19 mouse cellular contexts compared by ENCODE assay signal in the genomic region with DNA sequence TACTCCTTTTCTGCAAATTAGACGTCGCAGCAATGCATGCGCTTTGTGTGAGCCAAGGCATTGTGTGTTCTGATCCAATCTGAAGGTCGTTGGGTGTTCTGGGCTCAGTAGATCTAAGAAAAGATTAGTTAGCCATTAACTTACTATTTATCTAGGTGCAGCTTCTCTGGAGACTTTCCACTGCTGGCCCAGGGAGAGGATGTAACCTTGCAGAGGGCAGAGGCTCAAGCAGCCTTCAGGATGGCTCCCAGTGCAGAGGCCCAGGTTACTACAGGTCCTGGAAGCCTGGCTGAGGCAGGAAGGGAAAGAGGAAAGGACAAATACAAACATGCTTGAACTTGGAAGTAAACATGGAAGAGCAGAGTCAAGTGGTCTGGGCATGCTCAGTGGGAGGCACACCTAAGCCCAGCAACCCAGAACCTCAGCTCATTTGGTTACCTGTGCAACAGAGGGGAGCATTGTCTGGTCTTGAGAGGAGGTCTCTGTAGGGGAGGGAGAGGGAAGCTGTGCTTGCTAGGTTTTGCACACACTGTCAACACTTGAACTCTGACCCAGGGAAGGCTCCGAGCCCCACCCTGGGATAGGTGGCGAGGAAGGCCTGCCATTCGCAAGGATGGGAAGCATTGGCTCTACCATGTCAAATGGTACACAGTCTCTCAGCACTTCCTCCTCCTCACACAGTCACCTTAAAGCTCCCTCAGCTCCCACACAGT. TPM values are rescaled to one million over a fixed set of nuclear protein-coding genes. Genes with fewer than 3 reads are reported as not detected.
DNase-seq lines count a peak whose midpoint lies in the region; ATAC-seq and TF ChIP-seq lines count a peak whose summit lies in the region.
"Had no signal": no experiment of that assay in that cellular context is flagged by ENCODE, and none has a peak within 500 bp of the region (broad histone marks: within the 10 kb centered on the region; RNA-seq: fewer than 3 reads in every experiment).

No protein-coding gene starts in this region.

- no peaks in the 10 kb centered on the region for H3K36me3 ChIP-seq in neural tube, embryonic 11.5 days (ENCODE audit: control insufficient read depth, insufficient read depth, low read length)
- H3K36me3 ChIP-seq in neural tube, embryonic 15.5 days: no peaks in the 10 kb centered on the region
- H3K36me3 ChIP-seq in kidney, adult 2 months (ENCODE audit: control insufficient read depth, insufficient read depth, low read length): no peaks in the 10 kb centered on the region
- no peaks in the 10 kb centered on the region for H3K36me3 ChIP-seq in midbrain, embryonic 11.5 days (ENCODE audit: control insufficient read depth, insufficient read depth, low read length)
- H3K36me3 ChIP-seq: embryonic facial prominence, embryonic 10.5 days; heart, embryonic 13.5 days had no signal

- peak overlapping the region; percentile 8; the same call in 1 of the 2 replicates for H3K27ac ChIP-seq in neural tube, embryonic 11.5 days (ENCODE audit: low read depth, low read length)
- H3K27ac ChIP-seq in neural tube, embryonic 15.5 days (replicated peaks): no peak overlapping the region
- H3K27ac ChIP-seq in kidney, adult 2 months (ENCODE audit: insufficient read depth, low read depth, low read length): peak overlapping the region; percentile 61
- H3K27ac ChIP-seq in midbrain, embryonic 11.5 days (ENCODE audit: low read depth, low read length): no peak overlapping the region
- H3K27ac ChIP-seq: embryonic facial prominence, embryonic 10.5 days; heart, embryonic 13.5 days; hindbrain, postnatal 0 days; liver, embryonic 14.5 days had no signal

- H3K27me3 ChIP-seq in neural tube, embryonic 11.5 days (ENCODE audit: control insufficient read depth, insufficient read depth, low read length): no peaks in the 10 kb centered on the region
- no peaks in the 10 kb centered on the region for H3K27me3 ChIP-seq in neural tube, embryonic 15.5 days (replicated peaks)
- H3K27me3 ChIP-seq in kidney, adult 2 months (replicated peaks; ENCODE audit: control insufficient read depth, insufficient read depth, low read length): no peaks in the 10 kb centered on the region
- no peaks in the 10 kb centered on the region for H3K27me3 ChIP-seq in midbrain, embryonic 11.5 days (ENCODE audit: control insufficient read depth, insufficient read depth, low read length)
- H3K27me3 ChIP-seq: heart, embryonic 13.5 days had no signal

- no peak overlapping the region for H3K9ac ChIP-seq in neural tube, embryonic 11.5 days (ENCODE audit: low read length)
- no peak overlapping the region for H3K9ac ChIP-seq in neural tube, embryonic 15.5 days (replicated peaks)
- no peak overlapping the region for H3K9ac ChIP-seq in midbrain, embryonic 11.5 days (ENCODE audit: low read length)
- H3K9ac ChIP-seq: heart, embryonic 13.5 days; liver, embryonic 14.5 days had no signal

- TF ChIP-seq CTCF in kidney, adult 2 months (conservative IDR thresholded peaks at IDR 0.05; ENCODE audit: insufficient read depth, insufficient read length, low read depth, low read length): no peak

- H3K4me3 ChIP-seq in neural tube, embryonic 11.5 days (ENCODE audit: low read depth, low read length): no peak overlapping the region
- H3K4me3 ChIP-seq in neural tube, embryonic 15.5 days (replicated peaks): no peak overlapping the region
- no peak overlapping the region for H3K4me3 ChIP-seq in kidney, adult 2 months (ENCODE audit: insufficient read depth, low read depth, low read length)
- no peak overlapping the region for H3K4me3 ChIP-seq in midbrain, embryonic 11.5 days (ENCODE audit: low read depth, low read length)
- H3K4me3 ChIP-seq: embryonic facial prominence, embryonic 10.5 days; erythroblast, embryonic 14.5 days; heart, embryonic 13.5 days had no signal

- no peak for TF ChIP-seq POLR2A in kidney, adult 2 months (IDR thresholded peaks at IDR 0.05; ENCODE audit: low read depth, low read length)

- H3K4me1 ChIP-seq in neural tube, embryonic 11.5 days (ENCODE audit: control insufficient read depth, insufficient read depth, low read length): no peaks in the 10 kb centered on the region
- H3K4me1 ChIP-seq in neural tube, embryonic 15.5 days: peaks cover 6% of the 10 kb centered on the region; the same call in 1 of the 2 replicates
- peaks cover 42% of the 10 kb centered on the region for H3K4me1 ChIP-seq in kidney, adult 2 months (ENCODE audit: control insufficient read depth, insufficient read depth, low read length)
- no peaks in the 10 kb centered on the region for H3K4me1 ChIP-seq in midbrain, embryonic 11.5 days (ENCODE audit: control insufficient read depth, insufficient read depth, low read length)

- no peaks in the 10 kb centered on the region for H3K9me3 ChIP-seq in neural tube, embryonic 11.5 days (ENCODE audit: control insufficient read depth, low read length)
- no peaks in the 10 kb centered on the region for H3K9me3 ChIP-seq in neural tube, embryonic 15.5 days (replicated peaks)
- H3K9me3 ChIP-seq in midbrain, embryonic 11.5 days (ENCODE audit: control insufficient read depth, low read length): no peaks in the 10 kb centered on the region
- H3K9me3 ChIP-seq: embryonic facial prominence, embryonic 10.5 days; heart, embryonic 13.5 days had no signal

- WGBS in neural tube, embryonic 11.5 days: 80% methylated on average over 7 of the region's 7 CpGs
- 83% methylated on average over 7 of the region's 7 CpGs for WGBS in neural tube, embryonic 15.5 days
- WGBS in kidney, adult 2 months: 47% methylated on average over 7 of the region's 7 CpGs
- WGBS in midbrain, embryonic 11.5 days: 91% methylated on average over 7 of the region's 7 CpGs

- no peak for ATAC-seq in neural tube, embryonic 11.5 days (ENCODE audit: insufficient read depth, low FRiP score, low TSS enrichment)
- no peak for ATAC-seq in neural tube, embryonic 15.5 days (ENCODE audit: low FRiP score)
- ATAC-seq in cerebellum, adult (ENCODE audit: insufficient number of reproducible peaks, low FRiP score, low TSS enrichment): no peak
- ATAC-seq in midbrain, embryonic 11.5 days (ENCODE audit: low FRiP score): no peak
- ATAC-seq: CD4-positive, CD25-positive, alpha-beta regulatory T cell, adult 4 months; hindbrain, postnatal 0 days had no signal

- no peak overlapping the region for H3K4me2 ChIP-seq in neural tube, embryonic 11.5 days (ENCODE audit: low read depth)
- H3K4me2 ChIP-seq in neural tube, embryonic 15.5 days: no peak overlapping the region
- H3K4me2 ChIP-seq in midbrain, embryonic 11.5 days: no peak overlapping the region
- H3K4me2 ChIP-seq: heart, embryonic 13.5 days had no signal

- DNase-seq in neural tube, embryonic 11.5 days (ENCODE audit: low spot score): no peak
- DNase-seq in kidney, adult 2 months: peak; percentile 86
- peak; percentile 58 for DNase-seq in kidney, postnatal 14 days
- DNase-seq in yolk sac, embryonic 10.5 days (ENCODE audit: low spot score): peak; percentile 70
- no peak for DNase-seq in midbrain, embryonic 11.5 days (ENCODE audit: low spot score, missing footprints)
- DNase-seq: adrenal gland, postnatal 14 days; cerebellum, postnatal 36 days; gastrocnemius, postnatal 25 days; heart, postnatal 4 days; lung, postnatal 14 days; retina, postnatal 1 day had no signal

RNA-seq across cellular contexts. Expression of a gene that starts 27.3 kb away (rescaled TPM):
- 22.9 and 23.1 TPM in 2 replicates for polyA plus RNA-seq in neural tube, embryonic 11.5 days (2014; fragmentation: Nextera tagmentation; extraction: Ambion mirVana)
- 8.1 and 12.6 TPM in 2 replicates for polyA plus RNA-seq in neural tube, embryonic 15.5 days (2015; fragmentation: Nextera tagmentation; extraction: Ambion mirVana)
- 55.3 and 56.6 TPM in 2 replicates for polyA plus RNA-seq in kidney, adult 2 months (2012; rRNA removed)
- polyA plus RNA-seq in midbrain, embryonic 11.5 days (2014; fragmentation: Nextera tagmentation; extraction: Ambion mirVana): 16.7 and 21.7 TPM in 2 replicates

Comparison
In these comparisons a context has a peak if more than half of its experiments do, and no peak if none do; other contexts are left out.
1. H3K27ac ChIP-seq: peak in neural tube, embryonic 11.5 days (single experiment) and kidney, adult 2 months (single experiment); none in neural tube, embryonic 15.5 days (single experiment) and midbrain, embryonic 11.5 days (single experiment).
2. DNase-seq: peak in kidney, adult 2 months (single experiment), kidney, postnatal 14 days (single experiment) and yolk sac, embryonic 10.5 days (single experiment); none in neural tube, embryonic 11.5 days (single experiment) and midbrain, embryonic 11.5 days (single experiment).